Mouse (Mus musculus): ENCODE measurements around the gene Umodl1. TPM values are rescaled to one million over a fixed set of nuclear protein-coding genes. Genes with fewer than 3 reads are reported as not detected.

Umodl1 gene
- total and polyA plus RNA-seq, 3 experiments = not detected

DNA sequence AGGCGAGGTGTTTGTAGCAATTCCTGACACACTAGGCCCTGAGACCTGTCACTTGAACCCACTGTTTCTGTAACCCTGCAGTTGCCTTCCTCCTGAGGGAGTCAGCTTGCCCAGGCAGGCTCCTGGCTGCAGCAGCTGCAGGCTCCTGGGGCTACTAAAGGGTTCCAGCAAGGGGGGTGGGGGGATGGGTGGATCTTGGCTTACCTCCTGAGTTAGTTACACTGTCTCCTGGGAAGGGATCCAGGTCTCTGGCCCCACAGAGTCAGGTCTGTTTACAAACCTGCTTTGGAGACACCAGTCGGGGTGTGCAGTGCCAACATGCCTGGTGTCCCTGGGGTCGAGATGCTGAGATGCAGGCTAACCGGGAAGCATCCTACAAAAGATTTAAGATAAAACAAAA lies 15.5 kb downstream of the Umodl1 start:
- no peaks in the 10 kb centered on the region for H3K4me1 ChIP-seq (ENCODE audit: control insufficient read depth in 1 of 2, insufficient read depth in 2 of 2, low read length in 2 of 2)
- H3K4me3 ChIP-seq (ENCODE audit: control insufficient read depth in 1 of 2, insufficient read depth in 1 of 2, low read depth in 2 of 2, low read length in 2 of 2) = no peak overlapping the region
- no peak for DNase-seq (ENCODE audit: low read depth, low spot score)
- no peaks in the 10 kb centered on the region for H3K9me3 ChIP-seq (replicated peaks; ENCODE audit: insufficient read depth, low read length)
- no peaks in the 10 kb centered on the region for H3K36me3 ChIP-seq (ENCODE audit: control insufficient read depth in 1 of 2, insufficient read depth in 2 of 2, low read length in 2 of 2)
- no peak overlapping the region for H3K9ac ChIP-seq (ENCODE audit: control insufficient read depth, low read depth, low read length, poor library complexity, severe bottlenecking)
- TF ChIP-seq SIN3A (IDR thresholded peaks at IDR 0.05; ENCODE audit: low read length) = no peak
- TF ChIP-seq USF2 (IDR thresholded peaks at IDR 0.05; ENCODE audit: borderline replicate concordance in 1 of 2, insufficient read depth in 1 of 2, low read depth in 1 of 2, low read length in 2 of 2) = no peak
- TF ChIP-seq ZC3H11A (IDR thresholded peaks at IDR 0.05; ENCODE audit: low read depth, low read length) = no peak
- TF ChIP-seq CHD2 (IDR thresholded peaks at IDR 0.05; ENCODE audit: low read length) = no peak
- TF ChIP-seq TAL1 (IDR thresholded peaks at IDR 0.05; ENCODE audit: low read length) = no peak
- H3K27me3 ChIP-seq (ENCODE audit: control insufficient read depth in 1 of 2, insufficient read depth in 2 of 2, low read length in 2 of 2) = peaks cover 0 to 2% of the 10 kb centered on the region in 2 experiments; a peak in 1 of 4 replicates
- no peak overlapping the region for H3K27ac ChIP-seq (ENCODE audit: control insufficient read depth, low read depth, low read length)
- no peaks in the 10 kb centered on the region for H3K79me2 ChIP-seq (ENCODE audit: control insufficient read depth, insufficient read depth, low read length, poor library complexity)

DNA sequence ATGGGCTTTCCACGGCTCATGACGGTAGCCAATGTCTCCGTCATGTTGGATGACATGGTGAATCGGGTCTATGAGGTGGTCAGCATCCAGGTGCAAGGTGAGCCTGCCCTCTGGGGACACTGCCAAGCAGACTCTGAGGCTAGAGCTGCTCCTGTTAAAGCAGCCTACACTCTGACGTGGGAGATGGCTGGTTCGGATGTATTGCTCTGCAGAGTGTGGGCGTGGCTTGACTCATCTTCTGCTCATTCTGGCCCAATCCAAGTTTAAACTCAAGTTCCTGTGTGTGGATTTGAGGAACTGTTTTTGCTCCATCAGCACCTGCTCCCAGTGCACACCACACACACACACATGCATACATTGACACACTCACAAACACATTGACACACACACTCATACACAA lies 17.4 kb downstream of the Umodl1 start:
- H3K9me3 ChIP-seq (replicated peaks; ENCODE audit: insufficient read depth, low read length) = no peaks in the 10 kb centered on the region
- H3K9ac ChIP-seq (ENCODE audit: control insufficient read depth, low read depth, low read length, poor library complexity, severe bottlenecking) = no peak overlapping the region
- no peaks in the 10 kb centered on the region for H3K4me1 ChIP-seq (ENCODE audit: control insufficient read depth in 1 of 2, insufficient read depth in 2 of 2, low read length in 2 of 2)
- no peaks in the 10 kb centered on the region for H3K36me3 ChIP-seq (ENCODE audit: control insufficient read depth in 1 of 2, insufficient read depth in 2 of 2, low read length in 2 of 2)
- TF ChIP-seq ZKSCAN1 (IDR thresholded peaks at IDR 0.05; ENCODE audit: low read depth, low read length) (no peak), SIN3A (IDR thresholded peaks at IDR 0.05; ENCODE audit: low read length) (no peak), EP300 (IDR thresholded peaks at IDR 0.05; ENCODE audit: low read depth in 1 of 2, low read length in 2 of 2) (no peak)
- no peaks in the 10 kb centered on the region for H3K27me3 ChIP-seq (ENCODE audit: control insufficient read depth in 1 of 2, insufficient read depth in 2 of 2, low read length in 2 of 2)
- H3K4me3 ChIP-seq (ENCODE audit: control insufficient read depth in 1 of 2, insufficient read depth in 1 of 2, low read depth in 2 of 2, low read length in 2 of 2) = no peak overlapping the region
- no peaks in the 10 kb centered on the region for H3K79me2 ChIP-seq (ENCODE audit: control insufficient read depth, insufficient read depth, low read length, poor library complexity)
- no peak overlapping the region for H3K27ac ChIP-seq (ENCODE audit: control insufficient read depth, low read depth, low read length)
- no peak for DNase-seq (ENCODE audit: low read depth, low spot score)

GRCm38 (mm10) chr17:30973332-30973731 lies 18.9 kb downstream of the Umodl1 start:
- Histone ChIP-seq H3K27ac (ENCODE audit: control insufficient read depth, low read depth, low read length) (no peak overlapping the region), H3K27me3 (ENCODE audit: control insufficient read depth in 1 of 2, insufficient read depth in 2 of 2, low read length in 2 of 2) (no peaks in the 10 kb centered on the region), H3K36me3 (ENCODE audit: control insufficient read depth in 1 of 2, insufficient read depth in 2 of 2, low read length in 2 of 2) (no peaks in the 10 kb centered on the region), H3K9ac (ENCODE audit: control insufficient read depth, low read depth, low read length, poor library complexity, severe bottlenecking) (no peak overlapping the region), H3K79me2 (ENCODE audit: control insufficient read depth, insufficient read depth, low read length, poor library complexity) (no peaks in the 10 kb centered on the region), H3K4me3 (ENCODE audit: control insufficient read depth in 1 of 2, insufficient read depth in 1 of 2, low read depth in 2 of 2, low read length in 2 of 2) (no peak overlapping the region), H3K9me3 (replicated peaks; ENCODE audit: insufficient read depth, low read length) (no peaks in the 10 kb centered on the region), H3K4me1 (ENCODE audit: control insufficient read depth in 1 of 2, insufficient read depth in 2 of 2, low read length in 2 of 2) (no peaks in the 10 kb centered on the region)
- TF ChIP-seq JUND (IDR thresholded peaks at IDR 0.05; ENCODE audit: low read depth, low read length) = no peak
- TF ChIP-seq TCF12 (IDR thresholded peaks at IDR 0.05; ENCODE audit: low read depth, low read length) = no peak
- no peak for TF ChIP-seq BHLHE40 (IDR thresholded peaks at IDR 0.05; ENCODE audit: borderline replicate concordance, low read depth, low read length)
- TF ChIP-seq GATA1 (IDR thresholded peaks at IDR 0.05; ENCODE audit: low read depth, low read length) = no peak
- TF ChIP-seq USF2 (IDR thresholded peaks at IDR 0.05; ENCODE audit: borderline replicate concordance in 1 of 2, insufficient read depth in 1 of 2, low read depth in 1 of 2, low read length in 2 of 2) = no peak
- TF ChIP-seq HCFC1 (IDR thresholded peaks at IDR 0.05; ENCODE audit: low read depth, low read length) = no peak
- no peak for TF ChIP-seq MAFK (IDR thresholded peaks at IDR 0.05; ENCODE audit: borderline replicate concordance, low read depth, low read length)
- no peak for TF ChIP-seq MEF2A (IDR thresholded peaks at IDR 0.05; ENCODE audit: extremely low read depth, insufficient replicate concordance, low read depth, low read length, poor library complexity, severe bottlenecking)
- TF ChIP-seq MYB (IDR thresholded peaks at IDR 0.05; ENCODE audit: low read depth, low read length) = no peak
- TF ChIP-seq EP300 (IDR thresholded peaks at IDR 0.05; ENCODE audit: low read depth in 1 of 2, low read length in 2 of 2) = no peak
- TF ChIP-seq POLR2A (IDR thresholded peaks at IDR 0.05; ENCODE audit: control insufficient read depth in 1 of 2, insufficient read depth in 1 of 2, low read depth in 1 of 2, low read length in 2 of 2, poor library complexity in 1 of 2) = no peak
- no peak for TF ChIP-seq E2F4 (IDR thresholded peaks at IDR 0.05; ENCODE audit: borderline replicate concordance, low read depth, low read length)
- TF ChIP-seq UBTF (IDR thresholded peaks at IDR 0.05; ENCODE audit: borderline replicate concordance, insufficient read depth, low read depth, low read length) = no peak
- DNase-seq (ENCODE audit: low read depth, low spot score) = no peak

Data from MEL (cell line).